Mouse (Mus musculus): ENCODE measurements at regions not wholly inside any gene's neighbourhood (a gene's known extent, or its start where the extent isn't known, plus 50 kb on each side); places are given as distances from the start of the nearest gene placed in this dataset.

- no peak overlapping the region for H3K4me3 ChIP-seq (ENCODE audit: low read depth, low read length)
- no peaks in the 10 kb centered on the region for H3K36me3 ChIP-seq (ENCODE audit: control insufficient read depth, insufficient read depth, low read length)
- H3K4me1 ChIP-seq (replicated peaks; ENCODE audit: control insufficient read depth, insufficient read depth, low read length) = no peaks in the 10 kb centered on the region
- no peak overlapping the region for H3K9ac ChIP-seq (ENCODE audit: low read length)
- H3K27ac ChIP-seq (ENCODE audit: low read depth, low read length) = no peak overlapping the region
- ATAC-seq (replicated peaks; ENCODE audit: low FRiP score) (no peak), DNase-seq (ENCODE audit: low spot score) (no peak)
- WGBS = 76% methylated on average over 5 of the region's 5 CpGs
- no peaks in the 10 kb centered on the region for H3K9me3 ChIP-seq (ENCODE audit: control insufficient read depth, low read length)
- H3K4me2 ChIP-seq (ENCODE audit: low read depth, low read length, severe bottlenecking) = no peak overlapping the region
- H3K27me3 ChIP-seq (ENCODE audit: control insufficient read depth, insufficient read depth, low read length) = no peaks in the 10 kb centered on the region
Measured at GRCm38 (mm10) chr14:102731746-102732145, 250.7 kb downstream of the Kctd12 start.

- Histone ChIP-seq H3K27ac (ENCODE audit: low read depth, low read length) (no peak overlapping the region), H3K4me3 (ENCODE audit: low read depth, low read length) (no peak overlapping the region), H3K36me3 (ENCODE audit: control insufficient read depth, insufficient read depth, low read length) (no peaks in the 10 kb centered on the region), H3K9me3 (ENCODE audit: control insufficient read depth, low read length) (no peaks in the 10 kb centered on the region), H3K9ac (ENCODE audit: low read length) (no peak overlapping the region), H3K27me3 (ENCODE audit: control insufficient read depth, insufficient read depth, low read length) (no peaks in the 10 kb centered on the region), H3K4me1 (replicated peaks; ENCODE audit: control insufficient read depth, insufficient read depth, low read length) (no peaks in the 10 kb centered on the region), H3K4me2 (ENCODE audit: low read depth, low read length, severe bottlenecking) (no peak overlapping the region)
- DNase-seq (ENCODE audit: low spot score) = no peak
- ATAC-seq (replicated peaks; ENCODE audit: low FRiP score) = no peak
- 70% methylated on average over 2 of the region's 2 CpGs for WGBS
Measured at GRCm38 (mm10) chr14:102722633-102723032, 259.8 kb downstream of the Kctd12 start.

GRCm38 (mm10) chr14:102718558-102718957 lies 263.9 kb downstream of the Kctd12 start:
- no peak for DNase-seq (ENCODE audit: low spot score)
- 79% methylated on average over 2 of the region's 2 CpGs for WGBS
- no peak for ATAC-seq (replicated peaks; ENCODE audit: low FRiP score)
- no peaks in the 10 kb centered on the region for H3K36me3 ChIP-seq (ENCODE audit: control insufficient read depth, insufficient read depth, low read length)
- H3K9me3 ChIP-seq (ENCODE audit: control insufficient read depth, low read length) = no peaks in the 10 kb centered on the region
- H3K27me3 ChIP-seq (ENCODE audit: control insufficient read depth, insufficient read depth, low read length) = no peaks in the 10 kb centered on the region
- no peak overlapping the region for H3K27ac ChIP-seq (ENCODE audit: low read depth, low read length)
- H3K4me3 ChIP-seq (ENCODE audit: low read depth, low read length) = no peak overlapping the region
- H3K4me1 ChIP-seq (replicated peaks; ENCODE audit: control insufficient read depth, insufficient read depth, low read length) = no peaks in the 10 kb centered on the region
- H3K4me2 ChIP-seq (ENCODE audit: low read depth, low read length, severe bottlenecking) = no peak overlapping the region
- no peak overlapping the region for H3K9ac ChIP-seq (ENCODE audit: low read length)

GRCm38 (mm10) chr14:102712600-102712999 lies 269.8 kb downstream of the Kctd12 start:
- DNase-seq (ENCODE audit: low spot score) (no peak), ATAC-seq (replicated peaks; ENCODE audit: low FRiP score) (no peak)

GRCm38 (mm10) chr14:102706704-102707336 lies 275.6 kb downstream of the Kctd12 start:
- no peak overlapping the region for H3K9ac ChIP-seq (ENCODE audit: low read length)
- H3K36me3 ChIP-seq (ENCODE audit: control insufficient read depth, insufficient read depth, low read length) = no peaks in the 10 kb centered on the region
- H3K27me3 ChIP-seq (ENCODE audit: control insufficient read depth, insufficient read depth, low read length) = no peaks in the 10 kb centered on the region
- DNase-seq (ENCODE audit: low spot score) (no peak), ATAC-seq (replicated peaks; ENCODE audit: low FRiP score) (no peak)
- no peaks in the 10 kb centered on the region for H3K9me3 ChIP-seq (ENCODE audit: control insufficient read depth, low read length)
- H3K27ac ChIP-seq (ENCODE audit: low read depth, low read length) = no peak overlapping the region
- H3K4me1 ChIP-seq (replicated peaks; ENCODE audit: control insufficient read depth, insufficient read depth, low read length) = no peaks in the 10 kb centered on the region
- H3K4me3 ChIP-seq (ENCODE audit: low read depth, low read length) = no peak overlapping the region
- no peak overlapping the region for H3K4me2 ChIP-seq (ENCODE audit: low read depth, low read length, severe bottlenecking)
- WGBS = 92% methylated on average over 5 of the region's 5 CpGs

More at GRCm38 (mm10) chr14:102712600-102712999, 269.8 kb downstream of the Kctd12 start:
- Histone ChIP-seq H3K36me3 (ENCODE audit: control insufficient read depth, insufficient read depth, low read length) (no peaks in the 10 kb centered on the region), H3K4me3 (ENCODE audit: low read depth, low read length) (no peak overlapping the region), H3K27me3 (ENCODE audit: control insufficient read depth, insufficient read depth, low read length) (no peaks in the 10 kb centered on the region), H3K9ac (ENCODE audit: low read length) (no peak overlapping the region), H3K9me3 (ENCODE audit: control insufficient read depth, low read length) (no peaks in the 10 kb centered on the region), H3K27ac (ENCODE audit: low read depth, low read length) (no peak overlapping the region), H3K4me2 (ENCODE audit: low read depth, low read length, severe bottlenecking) (no peak overlapping the region), H3K4me1 (replicated peaks; ENCODE audit: control insufficient read depth, insufficient read depth, low read length) (no peaks in the 10 kb centered on the region)
- 77% methylated on average over 1 of the region's 1 CpGs for WGBS

- H3K4me1 ChIP-seq (replicated peaks; ENCODE audit: control insufficient read depth, insufficient read depth, low read length) = no peaks in the 10 kb centered on the region
- H3K36me3 ChIP-seq (ENCODE audit: control insufficient read depth, insufficient read depth, low read length) = no peaks in the 10 kb centered on the region
- H3K27me3 ChIP-seq (ENCODE audit: control insufficient read depth, insufficient read depth, low read length) = no peaks in the 10 kb centered on the region
- DNase-seq (ENCODE audit: low spot score) (no peak), ATAC-seq (replicated peaks; ENCODE audit: low FRiP score) (no peak)
- no peak overlapping the region for H3K4me3 ChIP-seq (ENCODE audit: low read depth, low read length)
- H3K4me2 ChIP-seq (ENCODE audit: low read depth, low read length, severe bottlenecking) = no peak overlapping the region
- no peak overlapping the region for H3K27ac ChIP-seq (ENCODE audit: low read depth, low read length)
- no peaks in the 10 kb centered on the region for H3K9me3 ChIP-seq (ENCODE audit: control insufficient read depth, low read length)
- no peak overlapping the region for H3K9ac ChIP-seq (ENCODE audit: low read length)
- WGBS = 91% methylated on average over 2 of the region's 2 CpGs
Measured at GRCm38 (mm10) chr14:102701108-102701507, 281.3 kb downstream of the Kctd12 start.

GRCm38 (mm10) chr14:102700457-102700856 lies 282.0 kb downstream of the Kctd12 start:
- no peak for ATAC-seq (replicated peaks; ENCODE audit: low FRiP score)

GRCm38 (mm10) chr14:102699015-102699414 lies 283.4 kb downstream of the Kctd12 start:
- H3K4me1 ChIP-seq (replicated peaks; ENCODE audit: control insufficient read depth, insufficient read depth, low read length) = no peaks in the 10 kb centered on the region
- H3K9me3 ChIP-seq (ENCODE audit: control insufficient read depth, low read length) = no peaks in the 10 kb centered on the region
- 92% methylated on average over 3 of the region's 3 CpGs for WGBS
- H3K9ac ChIP-seq (ENCODE audit: low read length) = no peak overlapping the region
- ATAC-seq (replicated peaks; ENCODE audit: low FRiP score) = no peak
- no peak overlapping the region for H3K4me2 ChIP-seq (ENCODE audit: low read depth, low read length, severe bottlenecking)
- no peak overlapping the region for H3K4me3 ChIP-seq (ENCODE audit: low read depth, low read length)
- no peak overlapping the region for H3K27ac ChIP-seq (ENCODE audit: low read depth, low read length)
- no peak for DNase-seq (ENCODE audit: low spot score)
- H3K36me3 ChIP-seq (ENCODE audit: control insufficient read depth, insufficient read depth, low read length) = no peaks in the 10 kb centered on the region
- no peaks in the 10 kb centered on the region for H3K27me3 ChIP-seq (ENCODE audit: control insufficient read depth, insufficient read depth, low read length)

More at GRCm38 (mm10) chr14:102700457-102700856, 282.0 kb downstream of the Kctd12 start:
- Histone ChIP-seq H3K9ac (ENCODE audit: low read length) (no peak overlapping the region), H3K27ac (ENCODE audit: low read depth, low read length) (no peak overlapping the region), H3K4me2 (ENCODE audit: low read depth, low read length, severe bottlenecking) (no peak overlapping the region), H3K4me3 (ENCODE audit: low read depth, low read length) (no peak overlapping the region), H3K36me3 (ENCODE audit: control insufficient read depth, insufficient read depth, low read length) (no peaks in the 10 kb centered on the region), H3K4me1 (replicated peaks; ENCODE audit: control insufficient read depth, insufficient read depth, low read length) (no peaks in the 10 kb centered on the region), H3K27me3 (ENCODE audit: control insufficient read depth, insufficient read depth, low read length) (no peaks in the 10 kb centered on the region), H3K9me3 (ENCODE audit: control insufficient read depth, low read length) (no peaks in the 10 kb centered on the region)
- WGBS = 90% methylated on average over 6 of the region's 6 CpGs
- no peak for DNase-seq (ENCODE audit: low spot score)

GRCm38 (mm10) chr14:102686791-102687190 lies 295.6 kb downstream of the Kctd12 start:
- ATAC-seq (replicated peaks; ENCODE audit: low FRiP score) (no peak), DNase-seq (ENCODE audit: low spot score) (no peak)
- H3K9me3 ChIP-seq (ENCODE audit: control insufficient read depth, low read length) = no peaks in the 10 kb centered on the region
- no peak overlapping the region for H3K4me2 ChIP-seq (ENCODE audit: low read depth, low read length, severe bottlenecking)
- H3K4me1 ChIP-seq (replicated peaks; ENCODE audit: control insufficient read depth, insufficient read depth, low read length) = no peaks in the 10 kb centered on the region
- WGBS = 75% methylated on average over 1 of the region's 1 CpGs
- H3K27ac ChIP-seq (ENCODE audit: low read depth, low read length) = no peak overlapping the region
- no peaks in the 10 kb centered on the region for H3K36me3 ChIP-seq (ENCODE audit: control insufficient read depth, insufficient read depth, low read length)
- H3K27me3 ChIP-seq (ENCODE audit: control insufficient read depth, insufficient read depth, low read length) = no peaks in the 10 kb centered on the region
- H3K9ac ChIP-seq (ENCODE audit: low read length) = no peak overlapping the region
- no peak overlapping the region for H3K4me3 ChIP-seq (ENCODE audit: low read depth, low read length)

Data from forebrain, embryonic 11.5 days (tissue).